Mouse (Mus musculus) small intestine, adult 2 months (tissue): ENCODE results near the gene Tenm3. TPM values are rescaled to one million over a fixed set of nuclear protein-coding genes. Genes with fewer than 3 reads are reported as not detected.

Source experiments
- H3K27ac ChIP-seq: fragments of 200-500 bp; 2 replicates; pipeline ENCODE4 v1.5.1; 2012; ENCODE audit warnings: low read depth, low read length, control low read depth, inconsistent platforms; ENCODE audit not compliant: insufficient read depth
- H3K27me3 ChIP-seq: fragments of 200-500 bp; 2 replicates; pipeline ENCODE4 v1.6.1; 2012; ENCODE audit warnings: mild to moderate bottlenecking, moderate library complexity, low read length, inconsistent platforms; ENCODE audit not compliant: control insufficient read depth, insufficient read depth
- H3K36me3 ChIP-seq: fragments of 200-500 bp; 2 replicates; pipeline ENCODE4 v1.6.1; 2012; ENCODE audit warnings: mild to moderate bottlenecking, low read length, control low read depth, inconsistent platforms; ENCODE audit not compliant: control insufficient read depth, insufficient read depth
- H3K4me1 ChIP-seq: fragments of 200-500 bp; 2 replicates; pipeline ENCODE4 v1.6.1; 2012; ENCODE audit warnings: low read length, inconsistent platforms, mixed read lengths; ENCODE audit not compliant: control insufficient read depth, insufficient read depth, insufficient read length
- H3K4me3 ChIP-seq: fragments of 200-500 bp; 2 replicates; pipeline ENCODE4 v1.5.1; 2012; ENCODE audit warnings: low read depth, mild to moderate bottlenecking, control low read depth, inconsistent platforms, low read length, moderate library complexity
- CTCF ChIP-seq: fragments of 200-500 bp; IDR thresholded peaks from 2 replicates; pipeline ENCODE4 v1.5.1; 2012; ENCODE audit warnings: low read depth, mild to moderate bottlenecking, control low read depth, inconsistent platforms, low read length, moderate library complexity, mixed read lengths; ENCODE audit not compliant: insufficient replicate concordance, insufficient read length; ENCODE audit errors: extremely low read depth
- POLR2A ChIP-seq: fragments of 200-500 bp; IDR thresholded peaks from 2 replicates; pipeline ENCODE4 v1.6.1; 2012; ENCODE audit warnings: low read depth, mild to moderate bottlenecking, control low read depth, inconsistent platforms, low read length, moderate library complexity
- WGBS: fragments of 180-500 bp; shearing (Covaris S2); methylation state at CpG from one replicate; pipeline ENCODE4 v1.1.7; 2018; 5-methylcytosine and 5-hydroxymethylcytosine counted together
- polyA plus RNA-seq: library from polyadenylated mRNA; depleted of rRNA; stranded (reverse); fragments of >200 nt; gene quantifications from 2 replicates; pipeline ENCODE4 v1.2.3, GENCODE M21; 2012; rRNA removed

Gene Tenm3
- 1.3 and 1.6 TPM in 2 replicates for polyA plus RNA-seq

- H3K27ac ChIP-seq = peak within 1 kb of the TSS; percentile 21; the same call in 1 of the 2 replicates
- 1% methylated on average over 19 of the region's 19 CpGs for WGBS
Measured at GRCm38 (mm10) chr8:48843931-48844285, at the start of gene Tenm3. Gene Tenm3, minus strand, starts transcription at chr8:48843951.

GRCm38 (mm10) chr8:48890216-48890765 lies 46.5 kb upstream of the Tenm3 start:
- WGBS = 44% methylated on average over 7 of the region's 7 CpGs

More at GRCm38 (mm10) chr8:48843931-48844285, at the start of gene Tenm3:
- H3K36me3 ChIP-seq = no peaks in the 10 kb centered on the region
- H3K4me3 ChIP-seq = peak within 1 kb of the TSS; percentile 70
- no peak for TF ChIP-seq POLR2A
- no peak for TF ChIP-seq CTCF
- peaks cover 14% of the 10 kb centered on the region for H3K27me3 ChIP-seq
- no peaks in the 10 kb centered on the region for H3K4me1 ChIP-seq

GRCm38 (mm10) chr8:48884270-48884669 lies 40.5 kb upstream of the Tenm3 start:
- Histone ChIP-seq H3K4me1 (no peaks in the 10 kb centered on the region), H3K4me3 (no peak overlapping the region), H3K27ac (no peak overlapping the region), H3K36me3 (no peaks in the 10 kb centered on the region), H3K27me3 (no peaks in the 10 kb centered on the region)
- TF ChIP-seq POLR2A (no peak), CTCF (no peak)
- WGBS = 88% methylated on average over 4 of the region's 4 CpGs

More at GRCm38 (mm10) chr8:48890216-48890765, 46.5 kb upstream of the Tenm3 start:
- no peak for TF ChIP-seq CTCF
- no peak for TF ChIP-seq POLR2A
- H3K36me3 ChIP-seq = no peaks in the 10 kb centered on the region
- no peak overlapping the region for H3K27ac ChIP-seq
- no peaks in the 10 kb centered on the region for H3K4me1 ChIP-seq
- no peaks in the 10 kb centered on the region for H3K27me3 ChIP-seq
- no peak overlapping the region for H3K4me3 ChIP-seq

GRCm38 (mm10) chr8:48880585-48880984 lies 36.8 kb upstream of the Tenm3 start:
- no peaks in the 10 kb centered on the region for H3K36me3 ChIP-seq

GRCm38 (mm10) chr8:48865972-48866371 lies 22.2 kb upstream of the Tenm3 start:
- WGBS = 29% methylated on average over 5 of the region's 5 CpGs
- H3K4me1 ChIP-seq = peaks cover 11% of the 10 kb centered on the region; the same call in 1 of the 2 replicates
- H3K27me3 ChIP-seq = no peaks in the 10 kb centered on the region
- H3K4me3 ChIP-seq = no peak overlapping the region
- H3K36me3 ChIP-seq = no peaks in the 10 kb centered on the region
- TF ChIP-seq CTCF (no peak), POLR2A (no peak)
- H3K27ac ChIP-seq = peak overlapping the region; percentile 84

More at GRCm38 (mm10) chr8:48880585-48880984, 36.8 kb upstream of the Tenm3 start:
- Histone ChIP-seq H3K27me3 (no peaks in the 10 kb centered on the region), H3K4me1 (no peaks in the 10 kb centered on the region), H3K27ac (no peak overlapping the region), H3K4me3 (no peak overlapping the region)
- no peak for TF ChIP-seq POLR2A
- no peak for TF ChIP-seq CTCF
- 87% methylated on average over 5 of the region's 5 CpGs for WGBS

- peak overlapping the region; percentile 84 for H3K27ac ChIP-seq
- peaks cover 11% of the 10 kb centered on the region; the same call in 1 of the 2 replicates for H3K4me1 ChIP-seq
- TF ChIP-seq CTCF = no peak
- TF ChIP-seq POLR2A = no peak
- H3K27me3 ChIP-seq = no peaks in the 10 kb centered on the region
- whole genome bisulfite sequencing = 23% methylated on average over 4 of the region's 4 CpGs
- H3K36me3 ChIP-seq = no peaks in the 10 kb centered on the region
- no peak overlapping the region for H3K4me3 ChIP-seq
Measured at GRCm38 (mm10) chr8:48865485-48865884, 21.7 kb upstream of the Tenm3 start.

- Histone ChIP-seq H3K4me3 (no peak overlapping the region), H3K36me3 (no peaks in the 10 kb centered on the region), H3K27ac (no peak overlapping the region), H3K4me1 (peaks cover 2% of the 10 kb centered on the region; the same call in 1 of the 2 replicates), H3K27me3 (no peaks in the 10 kb centered on the region)
- 86% methylated on average over 8 of the region's 8 CpGs for WGBS
- TF ChIP-seq POLR2A = no peak
- TF ChIP-seq CTCF = no peak
Measured at GRCm38 (mm10) chr8:48850223-48851010, 6.7 kb upstream of the Tenm3 start.
